Mouse (Mus musculus) cortical plate, adult 2 months (tissue): Measurements from ENCODE around the gene Arrdc5.

ENCODE experiments used
- CTCF ChIP-seq: fragments of 200-500 bp; IDR thresholded peaks from 2 replicates; pipeline ENCODE4 v1.5.1; 2011; ENCODE audit warnings: mild to moderate bottlenecking, control low read depth, low read length; ENCODE audit not compliant: insufficient read depth; ENCODE audit errors: extremely low read depth
- POLR2A ChIP-seq: fragments of 200-500 bp; IDR thresholded peaks from 2 replicates; pipeline ENCODE4 v1.6.1; 2011; ENCODE audit warnings: mild to moderate bottlenecking, low read length, control low read depth; ENCODE audit not compliant: insufficient read depth; ENCODE audit errors: extremely low read depth

DNA sequence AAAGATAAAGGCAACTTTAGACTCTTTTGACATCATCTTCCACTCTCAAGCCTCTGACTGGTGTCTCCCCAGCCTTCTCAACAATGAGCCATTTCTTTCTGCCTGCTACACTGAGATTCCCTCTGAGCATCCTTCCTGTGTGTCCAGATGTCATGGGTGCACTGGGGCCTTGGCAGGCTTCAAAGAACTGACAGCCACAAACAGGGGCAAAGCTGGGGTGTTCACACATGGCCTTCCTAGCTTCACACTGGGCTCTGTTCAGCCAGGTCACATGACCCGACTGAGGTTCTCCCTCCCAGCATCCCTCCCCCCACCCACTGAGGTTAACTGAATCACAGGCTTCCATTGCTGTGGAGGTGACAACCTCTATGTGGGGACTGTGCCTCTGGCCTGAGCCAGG is 3.9 kb downstream of the Arrdc5 start:
- TF ChIP-seq CTCF (no peak), POLR2A (no peak)
